Mouse (Mus musculus): ENCODE measurements around the gene Dnah10. TPM values are rescaled to one million over a fixed set of nuclear protein-coding genes. Genes with fewer than 3 reads are reported as not detected.
A peak's percentile ranks its signal among the peaks of the same experiment; 100 is the strongest.

The Dnah10 gene
- polyA plus RNA-seq, 1 experiment, result 0.77 TPM

DNA sequence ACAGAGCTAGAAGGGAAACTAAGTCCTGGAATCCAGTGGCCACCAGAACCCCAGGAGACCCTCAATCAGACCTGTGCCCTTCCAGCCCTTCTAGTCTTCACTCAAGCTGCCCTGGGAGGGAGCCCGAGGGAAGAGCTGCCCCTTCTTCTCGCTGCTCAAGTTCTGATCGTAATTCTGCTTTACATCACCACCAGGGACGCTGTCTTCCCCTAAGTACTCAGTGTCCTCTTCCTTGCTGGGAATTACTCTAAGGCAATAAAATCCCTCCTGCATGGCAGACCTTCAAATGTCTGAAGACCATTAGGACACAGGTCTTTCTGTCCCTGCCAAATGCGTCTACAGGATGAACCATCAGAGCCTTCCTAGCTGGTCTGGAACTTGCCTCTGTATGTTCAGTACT lies 135.1 kb downstream of the Dnah10 start:
- no peak overlapping the region for H3K27ac ChIP-seq (ENCODE audit: insufficient read depth, low read length)
- peak overlapping the region; percentile 97 for H3K4me3 ChIP-seq (ENCODE audit: insufficient read depth, low read length)
- no peak for TF ChIP-seq POLR2A (IDR thresholded peaks at IDR 0.05; ENCODE audit: extremely low read depth, insufficient read depth, low read length)
- peak; percentile 68 for TF ChIP-seq CTCF (IDR thresholded peaks at IDR 0.05; ENCODE audit: extremely low read depth, insufficient read depth, low read length)
- H3K4me1 ChIP-seq (ENCODE audit: control insufficient read depth, insufficient read depth, low read length), result peaks cover 12% of the 10 kb centered on the region

DNA sequence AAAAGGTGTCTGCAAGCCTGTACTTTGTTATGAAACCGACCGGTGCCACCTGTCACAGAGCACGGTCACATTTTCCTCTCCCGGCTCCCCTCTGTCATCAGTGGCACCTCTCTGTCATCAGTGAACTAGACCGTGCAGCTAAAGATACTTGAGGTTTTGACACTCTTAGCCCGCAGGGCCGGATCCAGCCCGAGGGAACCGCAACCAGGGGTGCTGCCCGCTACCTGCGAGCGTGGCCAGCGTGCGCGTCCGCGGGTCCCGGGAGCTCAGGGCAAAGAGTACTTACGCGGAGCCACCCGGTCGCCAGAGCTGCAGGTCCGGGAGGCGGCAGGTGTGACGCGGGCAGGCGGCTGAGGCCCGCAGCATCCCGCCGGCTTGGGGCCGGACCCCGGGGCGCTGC lies 136.6 kb downstream of the Dnah10 start:
- TF ChIP-seq POLR2A (IDR thresholded peaks at IDR 0.05; ENCODE audit: extremely low read depth, insufficient read depth, low read length) (no peak), CTCF (IDR thresholded peaks at IDR 0.05; ENCODE audit: extremely low read depth, insufficient read depth, low read length) (no peak)
- Histone ChIP-seq H3K27ac (ENCODE audit: insufficient read depth, low read length) (peak overlapping the region; percentile 97), H3K4me3 (ENCODE audit: insufficient read depth, low read length) (peak overlapping the region; percentile 97), H3K4me1 (ENCODE audit: control insufficient read depth, insufficient read depth, low read length) (peaks cover 12% of the 10 kb centered on the region)

DNA sequence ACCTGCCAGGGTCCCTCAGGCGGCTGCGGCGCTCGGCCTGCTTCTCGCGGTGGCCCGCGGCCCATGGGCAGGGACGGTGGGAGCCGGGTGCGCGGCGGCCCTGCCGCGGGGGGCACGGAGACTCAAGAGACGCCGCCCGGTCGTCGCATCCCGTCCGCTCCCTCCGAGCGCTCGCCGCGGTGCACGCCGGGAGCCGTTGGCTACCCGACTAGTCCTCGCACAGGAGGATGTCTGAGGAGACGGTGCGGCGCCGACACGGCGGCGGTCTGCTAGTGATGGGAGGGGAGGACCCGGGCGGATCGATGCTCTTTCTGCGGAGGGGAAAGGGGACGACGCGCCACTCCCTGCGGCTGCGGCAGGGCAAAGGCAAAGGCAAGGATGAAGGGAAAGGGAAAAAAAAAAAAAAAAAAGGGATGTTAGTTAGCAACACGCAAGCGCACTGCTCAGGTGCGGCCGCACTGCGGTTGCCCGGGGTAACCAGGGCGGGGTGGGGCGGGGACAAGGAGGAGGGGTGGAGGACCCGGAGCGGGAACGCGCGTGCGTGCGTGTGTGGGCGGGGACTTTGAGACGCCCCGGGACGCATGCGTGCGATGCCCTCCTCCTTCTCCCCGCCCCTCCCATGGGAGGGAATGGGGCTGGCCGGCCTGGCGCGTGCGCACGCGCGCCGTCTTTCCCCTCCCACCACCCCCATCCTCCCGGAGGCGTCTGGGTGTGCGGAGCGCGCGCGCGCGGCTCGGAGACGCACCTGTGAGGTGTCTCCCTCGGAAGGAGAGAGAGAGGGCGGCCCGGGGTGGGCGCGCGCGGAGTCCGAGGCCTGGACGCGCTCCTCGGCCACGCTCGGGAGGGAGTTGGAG lies 137.4 kb downstream of the Dnah10 start, which contains the start of the genes Ccdc92 and Zfp664:
Gene Ccdc92, minus strand, starts transcription at position 412 of the 854 bp plus-strand sequence.
Gene Zfp664, plus strand, starts transcription at position 679 of the 854 bp plus-strand sequence.
- TF ChIP-seq POLR2A (IDR thresholded peaks at IDR 0.05; ENCODE audit: extremely low read depth, insufficient read depth, low read length) (peak; percentile 77; the same call in 1 of the 2 replicates), CTCF (IDR thresholded peaks at IDR 0.05; ENCODE audit: extremely low read depth, insufficient read depth, low read length) (no peak)
- peaks cover 12% of the 10 kb centered on the region for H3K4me1 ChIP-seq (ENCODE audit: control insufficient read depth, insufficient read depth, low read length)
- H3K27ac ChIP-seq (ENCODE audit: insufficient read depth, low read length), result peak within 1 kb of the TSS; percentile 97
- H3K4me3 ChIP-seq (ENCODE audit: insufficient read depth, low read length), result peak within 1 kb of the TSS; percentile 97

DNA sequence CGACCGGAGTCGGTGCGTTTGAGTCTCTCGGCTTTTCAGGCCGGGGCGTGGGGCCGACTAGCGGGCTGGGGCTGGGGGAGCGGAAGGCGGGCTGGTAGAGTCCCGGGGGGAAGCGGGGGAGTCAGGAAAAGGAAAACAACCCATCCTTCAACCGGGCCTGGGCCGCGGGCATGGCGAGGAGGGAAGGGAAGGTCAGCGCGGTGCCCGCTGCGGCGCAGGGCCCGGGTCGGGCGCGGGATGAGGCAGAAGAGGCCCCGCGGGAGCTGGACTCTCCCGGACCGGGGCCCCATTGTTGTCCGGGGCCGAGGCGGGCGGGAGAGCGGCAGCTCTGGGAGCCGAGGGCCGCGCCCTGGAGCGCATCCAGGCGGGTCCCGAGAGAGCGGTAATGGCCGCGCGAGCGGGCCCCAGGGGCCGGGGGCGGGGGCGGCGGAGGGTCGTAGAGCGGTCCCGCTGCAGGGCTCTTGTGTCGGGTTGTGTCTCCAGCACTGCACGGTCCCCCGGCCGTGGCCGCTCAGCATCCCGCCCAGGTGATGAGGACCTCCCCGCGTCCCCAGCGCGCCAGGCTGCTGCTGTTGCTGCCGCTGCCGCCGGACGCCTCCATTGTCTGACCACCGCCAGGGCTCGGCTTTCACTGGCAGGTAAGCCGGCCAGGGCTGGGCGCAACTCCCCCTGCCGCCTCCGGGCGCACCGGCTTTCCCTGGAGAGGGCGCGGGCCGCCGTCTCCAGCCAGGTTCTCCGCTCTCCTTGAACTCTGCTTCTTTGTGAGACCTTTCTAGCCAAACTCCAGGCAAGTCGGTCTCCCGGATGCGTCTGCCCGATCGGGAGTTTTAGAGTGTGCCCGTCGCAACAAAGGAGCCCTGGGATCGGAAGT lies 138.2 kb downstream of the Dnah10 start:
- Histone ChIP-seq H3K27ac (ENCODE audit: insufficient read depth, low read length) (no peak overlapping the region), H3K4me1 (ENCODE audit: control insufficient read depth, insufficient read depth, low read length) (peaks cover 12% of the 10 kb centered on the region)
- TF ChIP-seq CTCF (IDR thresholded peaks at IDR 0.05; ENCODE audit: extremely low read depth, insufficient read depth, low read length), result no peak
- no peak for TF ChIP-seq POLR2A (IDR thresholded peaks at IDR 0.05; ENCODE audit: extremely low read depth, insufficient read depth, low read length)

GRCm38 (mm10) chr5:124868981-124869380 lies 144.1 kb downstream of the Dnah10 start:
- H3K27ac ChIP-seq (ENCODE audit: insufficient read depth, low read length), result no peak overlapping the region
- no peak overlapping the region for H3K4me3 ChIP-seq (ENCODE audit: insufficient read depth, low read length)
- no peak for TF ChIP-seq POLR2A (IDR thresholded peaks at IDR 0.05; ENCODE audit: extremely low read depth, insufficient read depth, low read length)
- TF ChIP-seq CTCF (IDR thresholded peaks at IDR 0.05; ENCODE audit: extremely low read depth, insufficient read depth, low read length), result peak; percentile 90
- peaks cover 4% of the 10 kb centered on the region for H3K4me1 ChIP-seq (ENCODE audit: control insufficient read depth, insufficient read depth, low read length)

More for the DNA sequence above, 138.2 kb downstream of the Dnah10 start:
- peak overlapping the region; percentile 97 for H3K4me3 ChIP-seq (ENCODE audit: insufficient read depth, low read length)

GRCm38 (mm10) chr5:124872033-124872432 lies 147.1 kb downstream of the Dnah10 start:
- no peak for TF ChIP-seq POLR2A (IDR thresholded peaks at IDR 0.05; ENCODE audit: extremely low read depth, insufficient read depth, low read length)
- TF ChIP-seq CTCF (IDR thresholded peaks at IDR 0.05; ENCODE audit: extremely low read depth, insufficient read depth, low read length), result no peak
- H3K4me3 ChIP-seq (ENCODE audit: insufficient read depth, low read length), result no peak overlapping the region
- peaks cover 3% of the 10 kb centered on the region for H3K4me1 ChIP-seq (ENCODE audit: control insufficient read depth, insufficient read depth, low read length)
- H3K27ac ChIP-seq (ENCODE audit: insufficient read depth, low read length), result no peak overlapping the region

DNA sequence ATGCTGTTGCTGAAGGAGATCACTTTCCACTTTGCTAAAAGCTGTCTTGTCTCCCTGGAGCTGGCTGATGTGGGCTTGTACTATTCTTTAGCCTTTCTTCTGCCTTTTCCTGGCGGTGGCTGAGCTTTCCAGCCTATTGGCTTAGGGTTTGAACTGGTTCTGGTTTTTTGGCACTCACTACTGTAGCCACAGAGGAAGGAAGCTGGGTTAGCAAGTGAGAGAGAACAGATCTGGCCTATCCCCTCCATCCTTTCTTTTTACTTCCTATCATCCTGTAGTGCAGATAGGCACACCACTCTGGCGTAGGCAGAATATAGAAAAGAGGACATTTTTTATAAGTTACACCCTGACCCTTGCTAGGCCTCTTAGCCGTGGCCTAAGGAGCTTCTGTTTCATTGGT lies 148.2 kb downstream of the Dnah10 start:
- H3K27ac ChIP-seq (ENCODE audit: insufficient read depth, low read length), result no peak overlapping the region
- H3K4me1 ChIP-seq (ENCODE audit: control insufficient read depth, insufficient read depth, low read length), result peaks cover 3% of the 10 kb centered on the region
- no peak overlapping the region for H3K4me3 ChIP-seq (ENCODE audit: insufficient read depth, low read length)
- no peak for TF ChIP-seq POLR2A (IDR thresholded peaks at IDR 0.05; ENCODE audit: extremely low read depth, insufficient read depth, low read length)
- TF ChIP-seq CTCF (IDR thresholded peaks at IDR 0.05; ENCODE audit: extremely low read depth, insufficient read depth, low read length), result no peak

- no peak overlapping the region for H3K4me3 ChIP-seq (ENCODE audit: insufficient read depth, low read length)
- TF ChIP-seq CTCF (IDR thresholded peaks at IDR 0.05; ENCODE audit: extremely low read depth, insufficient read depth, low read length), result no peak
- TF ChIP-seq POLR2A (IDR thresholded peaks at IDR 0.05; ENCODE audit: extremely low read depth, insufficient read depth, low read length), result no peak
- peaks cover 3% of the 10 kb centered on the region for H3K4me1 ChIP-seq (ENCODE audit: control insufficient read depth, insufficient read depth, low read length)
- H3K27ac ChIP-seq (ENCODE audit: insufficient read depth, low read length), result no peak overlapping the region
Measured at GRCm38 (mm10) chr5:124873890-124874601, 149.2 kb downstream of the Dnah10 start.

GRCm38 (mm10) chr5:124879251-124879650 lies 154.4 kb downstream of the Dnah10 start:
- H3K4me3 ChIP-seq (ENCODE audit: insufficient read depth, low read length), result no peak overlapping the region
- TF ChIP-seq POLR2A (IDR thresholded peaks at IDR 0.05; ENCODE audit: extremely low read depth, insufficient read depth, low read length), result no peak
- TF ChIP-seq CTCF (IDR thresholded peaks at IDR 0.05; ENCODE audit: extremely low read depth, insufficient read depth, low read length), result no peak
- no peak overlapping the region for H3K27ac ChIP-seq (ENCODE audit: insufficient read depth, low read length)
- peaks cover 7% of the 10 kb centered on the region for H3K4me1 ChIP-seq (ENCODE audit: control insufficient read depth, insufficient read depth, low read length)

Data from cortical plate, adult 2 months (tissue).